Mouse (Mus musculus) A20 (cell line): Measurements from ENCODE around the gene Rab7b.

Experiments used
- DNase-seq: peaks from one replicate; pipeline ENCODE4 v3.0.0-alpha.2; 2011; ENCODE audit warnings: low read depth, low spot score

Gene Rab7b

DNA sequence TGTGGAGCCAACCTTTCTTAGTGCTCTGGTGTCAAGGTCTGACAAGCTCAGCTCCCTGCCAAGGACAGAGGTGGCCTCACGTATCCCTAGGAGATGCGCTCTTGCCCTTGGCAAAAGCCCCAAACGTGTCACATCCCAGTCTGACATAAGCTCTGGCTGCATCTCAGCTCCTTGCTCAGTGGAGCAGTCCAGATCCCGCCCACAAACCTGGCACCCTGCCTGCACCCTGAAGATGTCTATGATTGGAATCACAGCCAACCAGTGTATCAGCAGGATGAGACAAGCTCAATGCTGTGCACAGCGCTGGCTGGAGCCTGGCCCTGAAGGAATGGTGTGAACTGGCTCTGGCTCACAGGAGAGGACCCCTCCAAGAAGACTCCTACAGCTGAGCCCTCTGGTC lies 48.8 kb downstream of the Rab7b start:
- DNase-seq, result no peak

DNA sequence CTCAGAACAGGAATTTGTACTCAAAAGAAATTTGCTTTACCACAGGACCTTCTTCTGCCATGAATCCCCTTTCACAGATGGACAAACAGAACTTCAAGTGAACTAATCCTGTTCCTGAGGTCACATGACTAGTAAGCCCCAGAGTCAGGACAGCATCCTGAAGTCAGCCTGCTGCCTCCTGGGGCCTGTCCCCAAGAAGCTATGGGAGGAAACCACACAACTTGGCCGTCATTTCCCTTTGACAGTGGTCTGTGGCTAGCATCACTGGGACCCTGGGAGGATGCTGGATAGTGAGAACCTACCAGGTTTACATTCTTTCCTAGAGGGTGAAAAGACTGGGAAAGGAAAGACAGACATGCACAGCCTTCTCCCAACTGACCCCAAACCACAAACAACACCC lies 50.3 kb downstream of the Rab7b start:
- DNase-seq, result no peak

DNA sequence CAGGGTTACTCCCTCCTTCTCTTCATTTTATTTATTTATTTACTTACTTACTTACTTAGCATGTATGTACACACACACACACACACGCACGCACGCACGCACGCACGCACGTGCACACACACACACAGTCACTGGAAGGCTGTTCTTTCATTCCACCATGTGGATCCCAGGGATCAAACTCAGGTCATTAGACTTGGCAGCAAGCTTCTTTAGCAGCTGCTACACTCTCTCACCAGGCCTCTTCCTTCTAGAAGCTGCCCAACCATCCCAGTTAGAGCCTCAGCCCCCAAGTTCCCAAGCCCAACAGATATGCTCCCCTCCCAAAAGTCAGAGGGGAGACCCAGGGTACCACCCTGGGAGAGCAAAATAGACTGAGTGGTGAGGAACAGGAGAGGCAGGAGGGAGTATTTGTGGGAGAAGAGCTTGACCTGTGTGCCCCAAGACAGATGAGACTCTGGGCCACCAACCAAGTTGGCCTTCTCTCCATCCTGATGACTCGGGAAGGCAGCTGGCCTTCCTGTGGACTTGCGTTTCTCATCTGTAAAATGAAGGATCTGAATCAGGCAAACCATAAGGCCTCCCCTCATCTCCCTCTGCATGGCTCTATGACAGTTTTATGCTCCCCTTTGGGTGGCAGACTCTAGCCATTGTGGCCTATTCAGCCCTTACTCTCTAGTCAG lies 51.1 kb downstream of the Rab7b start:
- no peak for DNase-seq

DNA sequence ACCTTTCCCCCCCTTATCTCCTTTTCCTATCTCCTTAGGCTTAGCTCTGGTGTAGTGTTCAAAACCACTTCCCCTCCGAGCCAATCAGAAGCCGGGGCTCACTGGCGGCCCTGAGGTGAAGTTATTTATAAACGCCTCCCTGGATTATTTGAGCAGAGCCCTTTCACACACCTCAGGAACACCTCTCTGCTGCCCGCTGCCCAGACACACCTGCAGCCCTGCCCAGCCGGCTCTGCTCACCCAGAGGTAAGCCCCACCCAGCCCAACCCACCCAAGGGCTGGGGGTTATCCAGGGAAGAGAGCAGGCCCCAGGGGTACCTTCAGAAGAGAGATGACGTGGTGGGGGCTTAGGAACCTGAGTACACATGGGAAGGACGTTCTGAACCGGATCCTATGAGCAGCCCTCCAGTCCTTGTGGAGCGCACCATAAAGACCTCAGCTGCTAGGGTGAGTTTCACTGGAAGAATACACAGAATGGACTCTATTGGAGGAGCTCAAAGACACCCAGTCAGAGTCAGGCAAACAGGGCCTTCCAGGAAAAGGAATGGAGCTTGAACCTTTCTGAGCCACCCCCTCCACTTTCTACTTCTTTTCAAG lies 55.5 kb downstream of the Rab7b start, which contains the start of gene Slc26a9:
TSS of gene Slc26a9 (plus strand) at position 155 of the 597 bp plus-strand sequence.
- no peak for DNase-seq

DNA sequence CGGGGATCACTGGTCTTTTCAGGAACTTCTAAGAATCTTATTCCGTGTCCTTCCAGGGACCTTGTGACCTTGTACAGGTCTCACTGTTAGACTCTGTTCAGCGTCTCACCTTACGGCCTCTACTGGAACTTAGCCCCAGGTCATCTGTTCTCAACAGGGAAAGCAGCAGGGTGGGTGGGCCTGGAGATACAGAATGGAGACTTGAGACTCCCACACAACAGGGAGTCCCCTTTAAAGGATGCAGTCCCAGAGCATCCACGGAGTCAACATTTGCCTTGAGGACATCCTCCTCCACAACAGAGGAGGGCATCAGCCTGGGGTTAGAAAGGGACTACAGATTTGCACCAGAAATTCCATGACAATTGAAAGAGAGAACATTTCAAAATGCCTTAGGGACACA lies 56.9 kb downstream of the Rab7b start:
- no peak for DNase-seq

DNA sequence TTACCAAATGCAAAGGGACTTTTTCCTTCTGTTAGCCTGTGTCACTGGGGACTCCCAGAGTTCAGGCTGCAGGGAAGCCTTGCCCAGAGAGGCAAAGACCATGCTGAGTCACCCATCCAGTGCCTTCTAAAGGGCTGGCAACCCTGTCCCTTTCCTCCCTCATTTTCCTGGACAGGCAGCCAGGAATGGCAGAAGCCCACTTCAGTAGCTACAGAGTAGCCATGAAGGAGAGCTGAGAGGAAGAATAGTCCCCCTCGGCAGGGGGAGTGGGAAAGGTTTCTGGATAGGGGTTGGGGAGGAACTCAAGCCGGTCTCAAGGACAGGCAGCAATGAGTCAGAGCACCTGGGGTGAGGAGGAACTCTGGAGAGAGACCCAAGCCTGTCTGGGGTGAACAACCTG lies 59.3 kb downstream of the Rab7b start:
- no peak for DNase-seq

DNA sequence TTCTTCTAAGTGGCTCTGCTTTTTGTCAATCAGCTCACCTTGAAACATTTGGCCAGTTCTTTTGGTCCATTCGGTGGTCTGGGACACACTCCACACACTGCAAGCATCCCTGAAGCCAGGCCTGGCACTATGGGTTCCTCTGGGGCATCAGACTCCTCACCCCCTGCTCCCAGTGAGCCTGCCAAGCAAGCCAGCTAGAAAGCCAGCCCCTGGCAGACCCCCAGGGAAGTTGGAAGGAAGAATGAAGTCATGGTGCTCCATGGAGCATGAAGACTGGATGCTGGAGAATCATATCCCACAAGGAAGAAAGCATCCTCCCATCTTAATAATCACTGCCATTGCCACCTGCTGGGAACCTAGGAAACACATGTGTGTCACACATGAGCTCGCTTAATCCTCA lies 60.1 kb downstream of the Rab7b start:
- no peak for DNase-seq

DNA sequence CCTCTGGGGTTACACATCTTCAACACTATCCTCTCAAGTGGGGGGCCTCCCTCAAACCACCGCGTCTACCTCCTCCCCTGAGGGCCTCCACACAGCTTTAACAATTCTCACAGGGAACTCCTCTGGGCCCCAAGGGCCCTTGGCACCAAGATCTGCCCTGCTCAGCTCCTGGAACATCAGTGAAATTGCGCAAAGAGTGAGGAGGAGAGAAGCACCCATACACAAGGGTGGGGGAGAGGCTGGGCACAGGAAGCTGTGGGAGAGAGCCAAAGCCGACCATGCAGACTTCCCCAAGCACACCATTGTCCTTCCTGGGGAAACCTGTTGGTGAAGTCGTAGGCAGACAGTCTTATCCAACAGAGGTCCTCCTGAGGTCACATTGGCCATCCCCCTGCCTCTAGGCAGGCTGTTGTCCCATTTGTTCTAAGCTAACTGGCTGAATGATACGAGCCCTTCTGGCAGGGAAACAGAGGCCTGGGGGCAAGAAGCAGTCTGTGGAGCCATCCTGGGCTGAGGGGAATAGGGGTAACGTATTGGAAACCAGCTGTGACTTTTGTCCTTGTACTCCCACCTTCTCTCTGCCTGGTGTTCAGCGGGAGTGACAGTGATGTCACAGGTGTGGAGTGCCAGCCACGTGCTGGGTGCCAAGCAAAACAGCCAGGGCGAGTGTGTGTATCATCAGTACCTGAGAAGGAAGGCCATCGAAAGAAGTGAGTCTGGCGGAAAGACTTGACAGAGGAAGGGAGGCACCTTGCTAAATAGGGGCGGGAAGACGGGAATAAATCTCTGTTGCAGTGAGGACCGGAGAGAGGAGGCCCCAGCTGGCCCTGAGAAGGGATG lies 61.4 kb downstream of the Rab7b start:
- DNase-seq, result no peak

DNA sequence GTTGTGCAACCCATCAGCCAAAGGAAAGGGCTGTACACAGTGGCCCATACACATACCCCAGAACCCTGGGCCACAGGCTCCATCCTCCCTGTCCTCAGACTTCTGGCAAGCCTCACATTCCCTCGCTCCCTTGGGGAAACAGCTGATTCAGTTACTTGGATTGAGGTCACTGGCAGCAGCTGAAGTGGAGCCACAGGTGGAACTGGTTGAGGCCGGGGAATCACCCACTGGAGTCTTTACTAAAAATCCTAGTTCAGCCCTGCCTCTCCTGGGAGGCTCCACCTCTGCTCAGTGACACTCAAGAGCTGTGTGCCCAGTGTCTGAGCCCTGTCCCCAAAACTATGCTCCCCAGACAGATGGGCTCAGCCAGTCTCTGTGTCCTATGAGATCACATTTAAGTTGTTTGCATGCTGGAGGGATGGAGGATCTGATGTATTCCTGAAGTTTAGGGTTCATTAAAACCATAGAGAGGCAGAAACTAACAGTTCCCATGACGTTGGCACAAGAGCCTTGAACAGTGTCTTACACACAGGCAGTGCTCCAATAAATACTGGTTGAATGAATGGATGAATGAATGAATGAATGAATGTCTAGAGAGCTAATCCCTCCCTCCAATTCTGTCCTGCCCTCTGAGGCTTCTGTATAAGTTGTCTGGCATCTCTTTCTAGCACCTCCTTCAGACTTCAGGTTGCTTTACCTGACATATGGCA lies 62.8 kb downstream of the Rab7b start:
- DNase-seq, result no peak

DNA sequence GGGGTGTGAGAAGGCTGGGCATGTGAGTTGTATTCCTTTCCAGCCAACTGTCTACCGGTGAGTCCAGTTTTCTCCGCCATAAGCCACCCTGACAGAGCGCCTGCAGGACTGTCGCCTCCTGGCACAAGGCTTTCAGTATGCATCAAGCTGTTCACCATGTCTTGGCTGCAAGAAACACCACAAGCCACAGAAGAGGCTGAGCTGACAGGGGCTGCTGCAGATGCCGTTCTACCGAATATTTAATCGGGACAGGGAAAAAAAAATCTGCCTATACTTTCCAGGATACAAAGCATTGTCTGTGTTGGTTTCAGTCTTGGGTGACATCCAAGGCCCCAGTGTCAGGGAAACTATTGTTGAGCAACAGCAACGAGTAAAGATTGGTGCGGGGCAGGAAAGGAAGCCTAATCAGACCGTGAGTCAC lies 63.4 kb downstream of the Rab7b start:
- no peak for DNase-seq

DNA sequence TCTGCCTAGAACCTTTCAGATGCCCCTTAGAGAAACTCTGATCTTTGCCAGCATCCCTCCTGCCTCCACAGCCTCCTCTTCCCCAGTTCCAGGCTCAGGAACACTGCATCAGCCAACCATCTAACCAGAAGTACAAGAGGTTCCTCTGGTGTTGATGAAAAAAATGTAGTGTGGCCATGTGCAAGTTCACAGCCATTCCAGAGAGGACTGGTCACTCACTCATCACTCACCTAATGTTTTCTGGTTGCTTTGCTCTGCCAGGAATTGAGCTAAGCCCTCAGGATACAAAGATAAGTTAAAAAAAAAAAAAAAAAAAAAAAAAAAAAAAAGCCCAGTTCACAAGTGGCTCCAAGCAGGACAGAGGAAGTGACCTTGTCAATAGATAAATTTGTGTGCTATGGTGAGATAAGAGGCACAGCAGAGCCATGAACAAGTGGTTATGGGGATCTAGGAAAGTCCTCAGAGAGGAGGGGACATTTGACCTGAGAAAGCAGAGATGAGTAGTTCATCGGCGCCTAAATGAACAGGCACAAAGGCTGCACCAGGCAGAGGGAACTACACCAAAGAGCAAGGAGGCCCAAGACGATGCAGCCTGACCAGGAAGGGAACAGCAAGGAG lies 65.8 kb downstream of the Rab7b start:
- no peak for DNase-seq

DNA sequence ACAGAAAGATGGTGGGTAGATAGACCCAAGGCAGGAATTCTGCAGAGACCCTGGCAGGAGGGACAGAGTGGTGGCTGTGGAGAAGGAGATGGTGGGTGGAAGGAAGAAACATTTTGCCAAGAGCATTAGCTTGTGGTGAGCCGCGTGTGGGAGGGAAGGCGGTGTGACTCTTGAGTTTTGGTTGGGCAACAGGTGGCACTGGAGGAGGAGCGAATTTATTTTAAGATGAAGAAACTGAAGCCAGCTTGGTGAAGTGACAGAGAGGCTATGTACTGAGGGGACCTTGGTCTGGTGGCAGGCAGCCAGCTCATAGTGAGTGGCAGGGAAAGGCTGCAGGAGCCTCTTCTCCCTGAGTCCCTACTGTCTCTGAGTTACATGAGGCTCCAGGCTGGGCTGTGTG lies 66.4 kb downstream of the Rab7b start:
- no peak for DNase-seq

DNA sequence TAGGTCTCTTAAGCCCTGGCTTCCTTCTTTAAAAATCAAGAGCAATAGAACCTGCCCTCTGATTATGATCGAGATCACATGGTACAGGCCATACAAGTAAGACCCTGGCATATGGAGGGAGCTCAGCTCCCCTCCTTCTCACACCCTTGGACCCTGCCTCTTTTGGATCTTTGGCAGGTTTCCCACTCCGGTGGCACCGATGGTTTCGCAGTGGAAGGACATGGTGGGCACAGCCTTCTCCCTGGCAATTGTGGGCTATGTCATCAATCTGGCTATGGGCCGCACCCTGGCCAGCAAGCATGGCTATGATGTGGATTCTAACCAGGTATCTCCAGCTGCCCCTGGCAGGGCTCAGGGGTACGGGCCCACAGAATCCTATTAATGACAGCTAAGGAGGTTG lies 68.7 kb downstream of the Rab7b start:
- no peak for DNase-seq

DNA sequence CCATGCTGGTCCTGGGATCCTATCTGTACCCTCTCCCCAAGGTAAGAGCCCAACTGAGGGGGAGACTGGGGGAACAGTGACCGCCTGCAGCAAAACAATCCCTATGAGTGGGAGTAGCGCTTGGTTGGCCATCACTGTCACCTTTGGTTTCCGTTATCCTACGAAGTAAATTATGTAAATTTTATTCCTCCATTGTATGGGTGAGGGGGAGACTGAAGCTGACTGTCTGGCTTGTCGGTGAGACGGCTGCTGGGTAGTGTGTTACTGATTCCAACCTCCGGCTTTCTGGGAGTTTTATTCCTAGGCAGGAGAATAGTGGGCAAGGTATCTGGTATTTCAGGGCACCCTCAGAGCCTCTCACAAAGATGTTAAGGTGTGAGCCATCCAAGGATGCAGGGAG lies 70.3 kb downstream of the Rab7b start:
- DNase-seq, result no peak

DNA sequence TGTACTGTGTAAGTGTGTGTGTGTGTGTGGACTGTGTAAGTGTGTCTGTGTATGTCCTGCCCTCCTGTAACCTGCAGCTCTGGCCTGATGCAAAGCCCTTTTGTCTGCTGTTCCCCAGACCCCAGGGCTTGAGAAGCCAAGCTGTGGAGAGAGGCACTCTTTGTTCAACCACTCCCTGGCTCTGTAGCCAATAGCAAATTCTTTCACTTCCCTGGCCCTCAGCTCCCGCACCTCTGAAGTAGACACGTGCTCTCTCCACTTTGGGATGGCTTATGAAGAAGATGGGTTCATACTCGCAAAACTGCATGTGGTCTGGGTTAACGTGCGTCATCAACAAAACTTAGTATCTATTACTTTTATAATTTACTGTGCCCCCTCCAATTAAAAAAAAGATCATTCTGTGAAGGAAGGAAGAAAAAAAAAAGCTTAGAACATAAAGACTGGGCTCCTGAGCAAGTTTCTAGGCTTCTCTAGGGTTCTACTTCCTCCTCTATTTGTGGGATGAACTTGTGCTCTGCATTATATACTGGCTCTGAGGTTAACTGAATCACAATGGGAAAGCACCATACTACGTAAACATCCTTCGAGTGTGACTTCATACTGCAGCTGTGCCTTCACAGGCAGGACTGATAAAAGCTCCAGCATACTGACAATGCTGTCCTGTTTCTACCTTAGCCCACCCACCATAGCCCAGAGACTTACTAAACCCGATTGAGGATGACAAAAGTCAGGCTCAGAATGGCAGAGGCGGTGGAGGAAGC lies 71.4 kb downstream of the Rab7b start:
- peak; percentile 68 for DNase-seq

DNA sequence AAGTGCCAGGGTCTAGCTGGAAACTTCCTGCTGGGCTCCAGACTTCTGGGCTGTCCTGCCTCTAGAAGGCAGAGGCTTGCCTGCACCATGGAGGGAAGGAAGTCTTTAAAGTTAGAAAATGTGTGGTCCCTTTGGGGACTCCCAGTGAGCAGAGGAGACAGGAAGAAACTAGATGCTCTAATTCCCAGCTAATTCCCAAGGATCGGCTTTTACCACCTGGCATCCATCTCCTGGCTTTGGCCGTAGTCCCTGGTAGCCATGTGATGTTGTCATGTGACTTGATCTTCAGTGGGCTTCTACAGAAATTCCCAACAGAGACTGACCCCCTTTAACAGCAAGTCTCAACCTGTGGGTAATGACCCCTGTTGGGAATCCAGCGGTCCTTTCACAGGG lies 71.9 kb downstream of the Rab7b start:
- DNase-seq, result no peak

DNA sequence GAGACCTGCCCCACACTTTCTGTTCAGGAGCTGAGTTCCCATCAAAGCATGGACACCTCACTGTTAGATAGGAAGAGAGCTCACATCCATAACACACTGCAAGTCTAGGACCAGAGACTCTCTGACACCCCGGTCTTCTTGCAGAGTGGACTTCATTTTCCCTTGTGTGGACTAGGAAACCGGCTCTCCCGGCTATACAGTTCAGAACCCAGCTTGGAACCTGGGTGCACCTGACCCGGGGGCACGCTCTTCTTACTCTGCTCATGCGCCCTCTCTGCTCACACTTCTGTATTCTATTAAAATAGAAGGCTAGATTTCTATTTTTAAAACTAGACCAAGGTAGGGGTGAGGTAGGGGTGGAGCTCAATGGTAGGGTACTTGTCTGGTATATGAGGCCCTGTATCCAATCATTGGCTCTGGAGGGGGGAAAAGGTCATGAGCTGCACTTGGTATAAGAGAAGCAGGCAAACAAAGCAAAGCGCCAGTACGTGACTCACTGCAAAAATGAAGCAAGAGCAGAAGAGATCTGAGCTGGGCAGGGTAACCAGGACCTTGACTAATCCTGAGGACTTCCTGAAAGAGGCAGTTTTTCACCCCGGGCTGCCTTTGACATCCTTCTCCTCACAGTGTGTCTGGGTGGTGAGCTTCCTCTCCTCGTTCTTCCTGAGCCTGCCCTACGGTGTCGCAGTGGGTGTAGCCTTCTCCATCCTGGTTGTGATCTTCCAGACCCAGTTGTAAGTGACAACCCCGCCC lies 72.8 kb downstream of the Rab7b start:
- peak; percentile 53 for DNase-seq

DNA sequence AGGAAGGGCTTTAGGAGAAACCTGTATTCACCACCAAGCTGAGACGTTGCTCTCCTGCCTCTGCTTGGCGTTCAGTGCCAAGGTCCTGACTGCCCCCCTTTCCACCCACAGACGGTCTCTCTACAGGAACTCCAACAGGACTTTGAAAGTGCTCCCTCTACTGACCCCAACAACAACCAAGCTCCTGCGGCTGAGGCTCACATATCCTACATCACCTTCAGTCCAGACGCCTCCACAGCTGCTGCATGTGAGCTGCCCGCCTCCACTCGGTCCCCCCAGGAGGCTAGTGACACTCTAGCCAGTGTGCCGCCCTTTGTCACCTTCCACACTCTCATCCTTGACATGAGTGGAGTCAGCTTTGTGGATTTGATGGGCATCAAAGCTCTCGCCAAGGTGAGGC lies 75.2 kb downstream of the Rab7b start:
- peak; percentile 21 for DNase-seq

DNA sequence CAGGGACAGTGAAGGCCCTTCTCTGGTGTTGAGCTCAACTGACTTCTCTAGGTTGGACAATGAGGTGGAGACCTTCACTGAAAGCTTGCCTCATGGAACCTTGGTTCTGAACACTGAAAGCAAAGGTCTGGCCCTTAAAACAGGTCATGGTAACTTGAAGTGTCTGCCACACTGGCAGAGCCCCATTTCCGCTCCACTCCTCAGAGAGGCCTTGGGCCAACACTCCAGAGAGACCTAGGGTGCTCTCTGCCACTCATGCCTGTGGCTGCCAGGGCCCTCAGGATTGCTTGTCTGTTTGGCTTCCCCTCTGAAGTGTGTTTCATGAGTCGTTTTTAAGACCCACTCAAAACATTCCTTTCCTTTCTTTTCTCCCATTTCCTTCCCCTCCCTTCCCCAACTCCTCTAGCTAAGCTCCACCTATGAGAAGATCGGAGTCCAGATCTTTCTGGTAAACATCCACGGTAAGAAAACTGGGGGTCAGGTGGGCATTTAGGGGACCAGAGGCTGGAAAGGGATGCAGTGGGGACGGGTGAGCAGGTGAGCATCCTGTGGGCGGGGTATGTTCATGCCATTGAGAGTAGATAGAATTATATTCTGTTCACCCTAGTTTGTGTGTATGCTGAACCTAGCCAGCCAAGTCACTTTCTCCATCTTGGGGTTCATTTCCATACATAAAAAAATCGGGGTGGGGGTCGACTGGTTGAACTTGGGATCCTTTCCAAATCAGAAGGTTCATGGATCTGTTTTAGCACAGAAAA lies 76.3 kb downstream of the Rab7b start:
- DNase-seq, result no peak
